Mouse (Mus musculus) kidney, adult 2 months (tissue): ENCODE data around the gene Pip4k2c.

Source experiments
- CTCF ChIP-seq: fragments of 200-500 bp; conservative IDR thresholded peaks from 2 replicates; pipeline ENCODE4 v1.5.1; 2011; ENCODE audit warnings: low read depth, mild to moderate bottlenecking, control low read depth, low read length, moderate library complexity, mixed read lengths; ENCODE audit not compliant: insufficient read depth, insufficient read length
- POLR2A ChIP-seq: fragments of 200-500 bp; IDR thresholded peaks from one replicate; pipeline ENCODE4 v1.6.1; 2011; ENCODE audit warnings: low read depth, low read length, control low read depth

- no peak for TF ChIP-seq CTCF
- no peak for TF ChIP-seq POLR2A
These were observed 52.9 kb downstream of the Pip4k2c start for GRCm38 (mm10) chr10:127158471-127158870.
